Comparison of ENCODE assay signal across 30 mouse cellular contexts in the genomic region with DNA sequence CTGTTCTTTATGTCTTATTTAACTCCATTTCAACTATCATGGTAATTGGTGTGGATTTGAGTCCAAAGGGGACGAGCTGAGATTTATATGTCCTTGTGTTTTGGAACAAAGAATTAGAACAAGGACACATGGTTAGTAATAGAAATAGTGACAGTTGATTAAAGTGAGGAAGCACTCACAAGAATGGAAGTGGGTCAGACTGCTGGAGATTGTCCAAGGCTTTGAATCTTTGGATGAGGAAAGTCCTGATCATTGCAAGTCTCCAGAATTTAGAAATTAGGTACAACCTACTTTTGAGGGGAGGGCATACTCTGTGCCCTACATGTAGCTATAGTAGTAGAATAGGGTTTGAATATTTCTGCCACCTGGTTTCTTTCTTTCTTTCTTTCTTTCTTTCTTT.
A peak's percentile ranks its signal among the peaks of the same experiment; 100 is the strongest.
DNase-seq lines count a peak whose midpoint lies in the region; ATAC-seq and TF ChIP-seq lines count a peak whose summit lies in the region.
"Had no signal": no experiment of that assay in that cellular context is flagged by ENCODE, and none has a peak within 500 bp of the region (broad histone marks: within the 10 kb centered on the region; RNA-seq: fewer than 3 reads in every experiment).

No protein-coding gene starts in this region.

- ATAC-seq in lung, embryonic 14.5 days (ENCODE audit: insufficient read depth) = no peak
- ATAC-seq: CD4-positive, CD25-positive, alpha-beta regulatory T cell, adult 4 months; forebrain, embryonic 14.5 days; intestine, postnatal 0 days; midbrain, embryonic 16.5 days had no signal

- H3K4me1 ChIP-seq in lung, embryonic 14.5 days (ENCODE audit: insufficient read depth) = no peaks in the 10 kb centered on the region
- no peaks in the 10 kb centered on the region for H3K4me1 ChIP-seq in thymus, adult 2 months (replicated peaks; ENCODE audit: control insufficient read depth, insufficient read depth, low read length)
- H3K4me1 ChIP-seq: embryonic facial prominence, embryonic 12.5 days; hindbrain, embryonic 13.5 days; limb, embryonic 10.5 days; limb, embryonic 15.5 days; liver, embryonic 13.5 days had no signal

- no peak overlapping the region for H3K27ac ChIP-seq in lung, embryonic 14.5 days (ENCODE audit: low read depth)
- no peak overlapping the region for H3K27ac ChIP-seq in thymus, adult 2 months (ENCODE audit: control insufficient read depth, insufficient read depth, low read length)
- H3K27ac ChIP-seq: embryonic facial prominence, embryonic 12.5 days; gastrocnemius, adult 2 months; hindbrain, embryonic 13.5 days; limb, embryonic 10.5 days; limb, embryonic 15.5 days; liver, embryonic 13.5 days; stomach, postnatal 0 days had no signal

- no peaks in the 10 kb centered on the region for H3K9me3 ChIP-seq in lung, embryonic 14.5 days (ENCODE audit: low read depth, low read length)
- H3K9me3 ChIP-seq: embryonic facial prominence, embryonic 12.5 days; hindbrain, embryonic 13.5 days; limb, embryonic 10.5 days; limb, embryonic 15.5 days; liver, embryonic 13.5 days had no signal

- no peak for TF ChIP-seq CTCF in lung, embryonic 14.5 days (IDR thresholded peaks at IDR 0.05; ENCODE audit: low read depth)
- no peak for TF ChIP-seq CTCF in thymus, adult 2 months (IDR thresholded peaks at IDR 0.05; ENCODE audit: borderline replicate concordance, control insufficient read depth, extremely low read depth, insufficient read depth, low read length, poor library complexity)

- no peak for TF ChIP-seq POLR2A in thymus, adult 2 months (IDR thresholded peaks at IDR 0.05; ENCODE audit: control insufficient read depth, extremely low read depth, insufficient read depth, low read length, poor library complexity)

- no peaks in the 10 kb centered on the region for H3K27me3 ChIP-seq in lung, embryonic 14.5 days (ENCODE audit: insufficient read depth, low read length)
- H3K27me3 ChIP-seq in thymus, adult 2 months (ENCODE audit: control insufficient read depth, insufficient read depth, low read length) = no peaks in the 10 kb centered on the region
- H3K27me3 ChIP-seq: embryonic facial prominence, embryonic 12.5 days; hindbrain, embryonic 13.5 days; limb, embryonic 15.5 days; liver, embryonic 13.5 days had no signal

- 69% methylated on average over 1 of the region's 1 CpGs for WGBS in lung, embryonic 14.5 days
- WGBS in thymus, adult 2 months = 66% methylated on average over 1 of the region's 1 CpGs

- H3K4me2 ChIP-seq in lung, embryonic 14.5 days = no peak overlapping the region
- H3K4me2 ChIP-seq: embryonic facial prominence, embryonic 12.5 days; heart, embryonic 11.5 days; hindbrain, embryonic 13.5 days; limb, embryonic 15.5 days; liver, embryonic 13.5 days; midbrain, embryonic 11.5 days had no signal

- H3K9ac ChIP-seq in lung, embryonic 14.5 days = no peak overlapping the region
- H3K9ac ChIP-seq: embryonic facial prominence, embryonic 12.5 days; hindbrain, embryonic 13.5 days; limb, embryonic 15.5 days; liver, embryonic 13.5 days had no signal

- peak; percentile 7 for DNase-seq in cerebellum, adult 11-12 months
- DNase-seq in cerebellum, adult 11 months = no peak
- DNase-seq in lung, embryonic 14.5 days = peak; percentile 6
- no peak for DNase-seq in lung, postnatal 4 days
- peak; percentile 63 for DNase-seq in brain, adult 2 months (ENCODE audit: low read depth, low spot score)
- no peak for DNase-seq in testis, postnatal 10 days (ENCODE audit: low spot score)
- no peak for DNase-seq in thymus, adult 2 months
- DNase-seq: embryo, embryonic 11 days; gastrocnemius, adult 2 months; gastrocnemius, postnatal 36 days; heart, adult 18-20 months; heart, postnatal 36 days; kidney, adult 9 months; kidney, postnatal 10 days; liver, embryonic 13.5 days; lung, adult 18-20 months; lung, postnatal 14 days; right cerebral cortex, adult 18-20 months; thymus, postnatal 4 days had no signal

- no peaks in the 10 kb centered on the region for H3K36me3 ChIP-seq in lung, embryonic 14.5 days (ENCODE audit: insufficient read depth)
- no peaks in the 10 kb centered on the region for H3K36me3 ChIP-seq in thymus, adult 2 months (ENCODE audit: control insufficient read depth, insufficient read depth, low read length)
- H3K36me3 ChIP-seq: embryonic facial prominence, embryonic 12.5 days; hindbrain, embryonic 13.5 days; limb, embryonic 10.5 days; limb, embryonic 15.5 days; liver, embryonic 13.5 days had no signal

- no peak overlapping the region for H3K4me3 ChIP-seq in lung, embryonic 14.5 days (ENCODE audit: low read depth, low read length)
- H3K4me3 ChIP-seq in thymus, adult 2 months (ENCODE audit: control insufficient read depth, insufficient read depth, low read length) = no peak overlapping the region
- H3K4me3 ChIP-seq: embryonic facial prominence, embryonic 12.5 days; gastrocnemius, adult 2 months; hindbrain, embryonic 13.5 days; limb, embryonic 10.5 days; limb, embryonic 15.5 days; liver, embryonic 13.5 days had no signal

Comparison
In these comparisons a context has a peak if more than half of its experiments do, and no peak if none do; other contexts are left out.
1. DNase-seq: peak in cerebellum, adult 11-12 months (single experiment), lung, embryonic 14.5 days (single experiment) and brain, adult 2 months (single experiment); none in cerebellum, adult 11 months (single experiment), lung, postnatal 4 days (0 of 2), testis, postnatal 10 days (single experiment) and thymus, adult 2 months (single experiment).